Mouse (Mus musculus) heart, postnatal 14 days (tissue): ENCODE measurements around the gene Slc6a9. TPM values are rescaled to one million over a fixed set of nuclear protein-coding genes. Genes with fewer than 3 reads are reported as not detected.

Experiments
- DNase-seq, 2 experiments: peaks; one replicate each; pipeline ENCODE4 v3.0.0; 2021 to 2022
- intact Hi-C: fragments of 180-260 bp; cut with DNase I; formaldehyde crosslinking; loops from one replicate; pipeline ENCODE4 v1.15.1; 2025
- total RNA-seq, 2 experiments: library from RNA; stranded (reverse); gene quantifications; 2 replicates each; pipeline ENCODE4 v1.2.3; 2021

Slc6a9 gene
- total RNA-seq, 2 experiments from 2014 or later, result 2.6 to 4.1 TPM

DNA sequence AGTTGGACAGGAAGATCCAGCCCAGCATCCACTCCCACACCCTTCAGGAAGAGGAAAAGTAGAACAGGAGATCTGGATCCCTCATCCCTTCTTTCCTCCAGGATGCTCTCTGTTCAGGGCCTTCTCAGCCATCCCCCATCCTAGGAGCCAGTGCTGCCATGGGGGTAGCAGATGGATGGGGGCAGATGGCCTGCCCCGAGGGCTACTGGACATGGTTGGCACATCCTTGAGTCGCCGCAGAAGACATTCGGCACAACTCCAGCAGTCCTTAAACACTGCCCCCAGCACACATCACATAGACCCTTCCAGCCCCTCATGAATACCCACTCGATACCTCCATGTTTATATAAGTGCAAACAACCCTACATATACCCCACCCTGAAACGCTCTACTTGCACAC is 61.7 kb downstream of the Slc6a9 start:
- DNase-seq, result no peak
- intact Hi-C loops, result no loop called here

DNA sequence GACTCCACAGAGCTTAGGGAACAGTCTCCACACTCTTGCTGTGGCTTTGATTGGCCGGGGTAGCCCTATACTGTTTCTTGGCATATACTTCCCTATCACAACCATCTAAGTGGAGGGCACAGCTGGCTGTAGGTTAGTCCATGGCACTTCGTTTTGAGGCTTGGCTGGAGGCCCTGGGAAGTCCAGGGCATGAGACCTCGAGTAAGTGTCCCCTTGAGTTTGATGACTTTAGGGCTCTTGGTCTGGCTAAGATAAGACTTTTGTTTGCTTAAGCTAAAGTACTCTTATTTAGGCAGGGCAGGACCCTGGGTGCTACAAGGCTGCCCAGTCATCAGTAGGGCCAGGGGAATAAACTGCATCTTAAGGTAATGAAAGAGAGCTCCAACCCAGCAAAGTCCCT is 63.8 kb downstream of the Slc6a9 start:
- DNase-seq, result no peak
- intact Hi-C loops, result no loop called here

DNA sequence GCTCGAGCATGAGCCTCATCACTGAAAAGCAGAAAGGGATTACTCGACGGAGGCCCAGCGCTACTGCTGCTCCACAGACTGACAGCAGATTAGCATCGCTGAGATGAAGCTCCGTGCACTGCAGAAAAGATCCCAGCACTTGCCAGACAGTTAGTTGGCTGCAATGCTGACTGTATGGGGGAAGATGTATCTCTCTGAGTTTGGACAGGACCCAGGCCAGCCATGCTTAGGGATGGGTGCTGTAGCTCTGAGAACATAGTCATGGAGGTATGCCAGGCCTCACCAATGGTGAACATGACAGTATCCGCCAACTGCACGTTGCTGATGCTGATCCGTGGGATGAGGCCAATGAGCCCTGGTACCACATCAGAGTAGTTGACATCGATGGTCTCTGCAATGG is 69.8 kb downstream of the Slc6a9 start:
- DNase-seq, result no peak
- intact Hi-C loops, result no loop called here

DNA sequence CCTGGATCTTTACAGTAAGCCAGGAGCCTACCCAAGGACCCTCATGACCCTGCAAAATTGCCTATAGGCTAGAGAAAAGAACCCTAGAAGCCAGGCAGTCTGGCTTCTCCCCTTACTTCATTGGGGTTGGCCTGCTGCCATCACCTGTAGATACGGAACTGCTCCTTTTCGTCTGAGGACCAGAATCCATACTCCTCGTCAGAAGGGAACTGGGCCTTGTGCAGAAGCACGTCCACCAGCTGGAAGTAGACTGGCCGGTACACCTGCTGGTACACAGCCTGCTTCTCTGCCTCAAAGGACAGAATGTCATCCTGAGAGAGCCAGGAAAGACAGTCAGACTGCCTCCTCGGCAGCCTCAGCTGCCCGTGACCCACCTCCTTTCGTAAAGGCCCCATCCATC is 70.5 kb downstream of the Slc6a9 start:
- intact Hi-C loops, result no loop called here
- no peak for DNase-seq

DNA sequence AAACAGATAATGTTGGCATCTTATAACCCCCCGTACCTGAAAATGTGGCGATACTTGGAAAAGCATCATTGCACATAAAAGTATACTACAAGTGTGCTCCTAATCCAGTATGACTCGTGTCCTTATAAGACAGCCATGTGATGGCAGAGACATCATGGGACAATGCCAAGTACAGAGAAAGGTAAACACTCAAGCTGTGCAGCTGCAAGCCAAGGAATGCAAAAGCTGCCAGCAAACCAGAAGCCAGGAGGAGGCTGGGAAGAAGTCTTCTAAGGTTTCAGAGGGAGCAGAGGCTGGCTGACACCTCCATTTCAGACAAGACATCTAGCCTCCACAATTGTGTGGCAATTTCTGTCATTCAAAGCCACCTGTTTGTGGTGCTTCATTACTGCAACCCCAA is 71.9 kb downstream of the Slc6a9 start:
- no peak for DNase-seq
- intact Hi-C loops, result no loop called here

DNA sequence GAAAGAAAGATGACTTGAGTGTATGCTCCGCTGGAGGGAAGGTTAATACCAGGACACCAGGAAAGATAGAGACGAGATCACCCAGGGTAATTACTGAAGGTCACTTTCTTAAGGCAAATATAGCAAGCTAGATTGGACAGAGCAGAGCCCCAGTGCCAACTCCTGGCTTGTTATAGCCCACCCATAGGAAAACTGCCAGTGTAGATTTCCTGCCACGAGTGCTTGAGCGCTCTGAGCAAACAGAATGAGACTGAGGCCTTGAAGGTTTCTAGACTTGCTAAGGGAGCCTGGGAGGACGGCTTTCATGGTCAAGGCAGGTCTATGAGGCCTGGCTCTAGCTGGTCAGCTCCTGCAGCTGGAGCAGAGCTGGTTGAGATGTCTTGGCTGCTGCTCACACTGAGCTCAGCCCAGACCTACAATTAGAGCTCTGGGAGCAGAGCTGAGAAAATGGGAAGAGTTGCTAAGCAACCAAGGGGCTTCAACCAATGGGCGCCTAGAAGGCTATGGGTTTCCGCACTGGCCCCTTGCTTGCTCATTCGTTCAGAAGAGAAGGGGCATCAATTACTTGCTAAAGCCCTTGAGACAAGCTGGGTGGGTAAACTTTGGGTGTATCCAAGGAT is 74.6 kb downstream of the Slc6a9 start:
- no peak for DNase-seq
- intact Hi-C loops, result no loop called here

DNA sequence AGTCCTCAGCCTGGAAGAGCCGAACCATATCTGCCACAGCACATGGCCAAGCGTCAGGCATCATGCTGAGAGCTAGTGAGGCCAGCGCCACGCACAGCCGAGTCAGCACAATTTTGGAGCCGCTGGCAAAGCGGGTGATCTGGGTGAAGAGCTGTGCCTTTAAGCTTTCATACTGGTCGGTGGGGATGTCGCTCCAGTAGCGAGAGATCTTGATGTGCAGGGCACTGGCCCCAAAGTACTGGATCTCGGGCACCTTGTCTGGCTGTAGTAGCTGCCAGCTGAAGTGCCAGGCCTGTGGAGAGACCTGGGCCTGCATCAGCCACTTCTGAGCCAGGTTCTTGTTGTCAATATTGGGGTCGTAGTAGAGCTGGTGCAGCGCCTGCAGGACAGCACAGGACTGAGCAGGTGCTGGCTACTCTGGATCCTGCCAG is 77.8 kb downstream of the Slc6a9 start:
- DNase-seq, result no peak
- intact Hi-C loops, result no loop called here

DNA sequence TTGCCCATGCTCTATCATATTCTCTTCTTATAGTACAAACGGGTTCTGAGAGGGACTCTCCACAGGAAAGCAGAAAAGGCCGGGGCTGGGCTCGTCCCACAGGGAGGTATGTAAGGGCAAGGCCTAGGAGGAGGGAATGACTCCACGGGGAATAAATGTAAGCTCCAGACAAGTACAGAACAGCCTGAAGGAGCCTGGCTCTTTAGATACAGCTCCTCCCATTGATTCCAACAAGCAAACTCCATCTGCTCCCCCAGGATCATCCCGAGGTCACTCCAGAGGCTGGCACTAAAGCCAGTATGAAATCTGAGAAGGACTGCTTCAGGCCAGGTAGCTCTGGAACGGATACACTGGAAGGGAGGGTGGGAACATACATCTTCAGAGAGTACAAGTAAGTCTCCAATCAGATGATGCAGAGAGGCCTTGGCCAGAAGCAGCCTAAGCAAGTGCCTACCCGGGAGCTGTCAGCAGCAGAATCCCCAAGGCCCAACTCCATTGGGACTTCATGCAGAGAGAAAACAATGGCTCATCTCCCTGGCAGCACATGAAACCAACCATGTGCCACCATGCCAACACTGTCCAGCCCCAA is 78.5 kb downstream of the Slc6a9 start:
- no peak for DNase-seq
- intact Hi-C loops, result no loop called here

DNA sequence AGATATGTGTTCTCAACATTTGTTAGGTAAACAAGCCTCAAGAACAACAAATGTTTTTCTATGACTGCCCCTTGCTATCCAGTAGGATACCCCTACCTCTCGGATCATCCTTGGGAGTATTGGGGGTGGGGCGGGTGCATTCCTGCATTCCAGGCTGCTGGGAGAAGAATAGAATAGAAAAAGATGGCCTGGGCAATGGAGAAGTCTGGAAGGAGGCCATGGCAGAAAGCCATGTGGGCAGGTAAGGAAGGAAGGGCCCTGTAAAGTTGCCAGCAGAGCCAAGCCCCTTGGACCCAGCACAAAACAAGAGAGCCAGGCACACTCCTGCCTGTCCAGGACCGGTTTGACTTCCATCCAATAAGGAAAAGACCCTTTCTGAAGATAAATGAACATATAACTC is 79.1 kb downstream of the Slc6a9 start:
- intact Hi-C loops, result no loop called here
- peak; percentile 30 to 51 for DNase-seq

DNA sequence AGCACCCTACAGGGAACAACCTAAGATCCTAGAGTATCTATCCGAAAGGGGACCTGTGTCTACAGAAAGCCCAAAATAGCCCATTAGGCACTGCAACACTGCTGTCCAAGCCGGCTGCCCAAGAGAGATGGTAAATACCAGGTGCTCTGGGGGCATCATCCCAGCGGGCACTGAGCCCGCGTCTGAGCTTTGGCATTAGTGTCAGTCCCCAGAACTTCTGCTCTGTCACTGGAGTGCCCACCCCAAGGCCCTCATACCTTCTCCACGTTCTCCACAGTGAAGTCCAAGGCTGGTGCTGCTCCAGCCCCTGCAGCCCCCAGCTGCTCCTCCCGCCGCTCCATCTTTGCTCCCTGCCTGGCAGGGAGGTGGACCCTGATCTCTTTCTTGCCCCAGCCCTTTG is 79.7 kb downstream of the Slc6a9 start:
- intact Hi-C loops, result loop anchor here (2.0 kb wide), 1 partner anchor 21 kb away; the partner anchor contains the start of gene Dph2
- DNase-seq, result peak in 1 of 2 experiments; percentile 29

DNA sequence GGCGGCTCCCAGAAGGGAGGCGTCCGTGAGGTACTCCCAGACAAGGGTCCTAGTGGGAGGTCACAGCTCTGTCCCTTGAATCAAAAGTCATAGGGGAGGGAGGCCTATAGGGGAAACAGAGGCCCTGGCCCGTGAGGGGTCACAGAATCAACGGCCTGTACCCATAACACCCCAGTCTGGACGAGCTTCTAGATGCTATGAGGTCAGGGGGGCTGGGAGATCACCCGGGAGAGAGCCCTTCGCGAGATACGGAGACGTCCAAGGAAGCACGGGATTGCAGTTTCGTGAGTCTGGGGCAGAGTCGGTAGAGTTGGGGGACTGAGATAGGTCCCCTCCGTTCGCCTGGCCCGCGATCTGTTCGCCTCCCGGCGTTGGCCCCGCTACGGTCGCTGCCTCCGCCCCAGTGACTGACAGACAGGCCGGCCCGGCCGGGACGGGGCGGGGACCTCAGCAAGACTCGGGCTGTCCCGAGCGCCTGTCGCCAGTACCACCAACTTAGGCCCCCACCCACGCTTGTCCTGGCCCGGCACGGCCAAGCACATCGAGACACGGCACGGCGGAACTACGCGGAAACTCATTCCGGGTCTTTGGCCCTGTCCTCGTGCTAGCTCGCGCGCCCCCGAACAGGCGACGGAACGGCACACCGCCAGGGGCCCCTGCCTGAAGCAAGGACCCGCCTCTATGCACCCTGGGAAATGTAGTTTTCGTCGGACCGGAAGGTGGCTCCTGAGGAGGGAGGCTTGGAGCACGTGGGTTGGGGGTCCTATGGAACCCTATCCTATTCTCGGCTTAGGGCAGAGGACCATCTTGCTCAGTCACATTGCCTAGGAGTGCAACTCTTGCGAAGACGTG is 80.5 kb downstream of the Slc6a9 start, which contains the start of gene Ipo13:
Gene Ipo13, minus strand, starts transcription at position 409 of the 852 bp plus-strand sequence.
- intact Hi-C loops, result loop anchor here (2.0 kb wide), 1 partner anchor 22 kb away; the partner anchor contains the start of gene Dph2

DNA sequence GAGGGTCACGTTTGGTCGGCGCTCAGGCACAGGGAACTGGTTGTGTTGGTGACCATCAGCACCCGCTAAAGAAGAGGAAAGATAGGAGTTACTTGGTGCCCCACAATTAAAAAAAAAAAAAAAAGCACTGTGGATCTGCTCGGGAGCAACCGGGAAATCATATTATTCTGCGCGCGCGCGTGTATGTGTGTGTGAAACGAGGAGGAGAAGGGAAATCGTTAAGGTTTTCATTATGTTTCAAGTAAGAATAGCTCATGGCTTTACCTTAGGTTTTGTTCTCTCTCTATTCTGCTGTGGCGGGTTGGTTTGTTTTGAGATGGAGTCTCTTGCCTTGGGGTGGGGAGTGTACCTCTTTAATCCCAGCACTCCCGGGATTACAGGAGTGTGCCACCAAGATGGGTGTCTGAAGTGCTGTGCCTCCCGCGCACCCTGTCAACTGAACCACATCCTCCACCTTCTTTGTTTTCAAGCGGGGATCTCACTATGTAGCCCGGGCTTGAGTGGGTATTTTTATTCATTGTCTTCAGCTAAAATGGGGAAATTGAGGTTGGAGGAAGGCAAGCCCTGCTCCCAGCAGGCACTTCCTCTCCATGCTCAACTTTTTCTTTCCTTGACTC is 81.3 kb downstream of the Slc6a9 start:
- intact Hi-C loops, result loop anchor here (2.0 kb wide), 1 partner anchor 23 kb away; the partner anchor contains the start of gene Dph2

More for the DNA sequence above, 80.5 kb downstream of the Slc6a9 start, which contains the start of gene Ipo13:
- peak; percentile 92 to 94 for DNase-seq

DNA sequence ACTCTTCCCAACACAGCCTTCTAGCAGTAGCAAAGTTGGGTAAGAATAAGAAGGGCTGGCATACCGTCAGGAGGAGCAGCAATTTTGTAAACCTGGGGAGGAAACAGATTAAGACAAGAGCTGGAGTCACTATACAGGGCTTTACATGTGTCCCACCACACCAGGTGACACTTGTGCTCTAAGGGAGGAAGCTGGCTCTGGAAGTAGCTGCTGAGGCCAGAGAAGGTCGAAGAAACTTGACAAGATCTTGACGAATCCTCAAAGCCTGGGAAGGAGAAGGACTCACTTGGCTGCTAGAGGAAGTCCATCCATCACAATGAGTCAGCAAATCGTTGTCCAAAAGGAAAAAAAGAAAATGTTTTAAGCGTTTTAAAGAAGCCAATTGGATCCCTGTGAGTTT is 82.1 kb downstream of the Slc6a9 start:
- no peak for DNase-seq
- intact Hi-C loops, result no loop called here

More for the DNA sequence above, 81.3 kb downstream of the Slc6a9 start:
- DNase-seq, result no peak

DNA sequence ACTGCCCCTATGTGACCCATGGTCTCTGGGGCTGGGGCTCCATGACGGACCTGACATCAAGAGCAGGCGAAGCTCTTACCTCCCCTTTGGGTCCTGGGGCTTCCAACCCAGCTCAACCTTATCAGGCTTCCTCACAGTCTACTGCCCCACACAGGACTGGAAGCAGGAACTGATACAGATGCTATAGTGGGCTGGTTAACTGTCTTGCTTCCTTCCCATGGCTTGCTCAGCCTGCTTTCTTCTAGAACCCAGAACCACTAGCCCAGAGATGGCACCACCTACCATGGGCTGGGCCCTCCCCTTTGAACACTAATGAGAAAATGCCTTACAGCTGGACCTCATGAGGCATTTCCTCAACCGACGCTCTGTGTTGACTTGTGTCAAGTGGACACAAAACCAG is 83.1 kb downstream of the Slc6a9 start:
- intact Hi-C loops, result no loop called here
- no peak for DNase-seq

DNA sequence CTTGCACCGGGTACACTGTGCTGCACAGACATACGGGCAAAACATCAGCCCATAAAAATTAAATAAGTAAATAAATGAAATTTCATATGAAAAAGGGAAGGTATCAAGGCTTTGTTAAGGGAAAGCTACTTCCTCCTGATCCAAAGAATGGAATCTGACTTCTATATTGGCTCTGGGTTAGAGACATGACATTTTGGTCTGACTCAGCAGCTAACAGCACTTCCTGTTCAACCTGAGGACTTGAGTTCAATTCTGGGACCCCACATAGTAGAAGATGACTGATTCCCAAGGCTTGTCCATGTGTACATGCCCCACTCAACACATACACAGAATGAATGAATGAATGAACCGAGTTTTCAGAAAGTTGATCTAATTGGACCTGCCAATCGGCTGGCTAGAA is 83.5 kb downstream of the Slc6a9 start:
- no peak for DNase-seq
- intact Hi-C loops, result no loop called here

DNA sequence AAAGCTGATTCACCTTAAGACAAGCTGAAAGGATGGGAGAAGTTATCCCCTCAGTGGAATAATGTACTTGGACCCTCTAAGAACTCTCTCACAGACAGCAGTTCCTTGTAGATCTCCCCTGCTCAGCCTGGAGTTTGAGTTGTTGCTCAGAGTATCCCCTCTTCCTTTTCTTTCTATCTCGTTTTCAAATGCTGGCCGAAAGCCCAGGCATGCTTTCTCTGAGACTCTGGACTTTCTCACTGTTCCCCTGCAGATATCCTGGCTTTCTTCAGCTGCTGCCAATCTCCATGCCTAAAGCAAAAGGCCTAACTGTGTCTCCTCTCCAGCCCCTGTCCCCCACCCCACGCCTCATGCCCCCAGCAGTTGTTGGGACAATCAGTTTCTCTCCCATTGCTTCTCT is 84.0 kb downstream of the Slc6a9 start:
- peak in 1 of 2 experiments; percentile 44 for DNase-seq
- intact Hi-C loops, result no loop called here

DNA sequence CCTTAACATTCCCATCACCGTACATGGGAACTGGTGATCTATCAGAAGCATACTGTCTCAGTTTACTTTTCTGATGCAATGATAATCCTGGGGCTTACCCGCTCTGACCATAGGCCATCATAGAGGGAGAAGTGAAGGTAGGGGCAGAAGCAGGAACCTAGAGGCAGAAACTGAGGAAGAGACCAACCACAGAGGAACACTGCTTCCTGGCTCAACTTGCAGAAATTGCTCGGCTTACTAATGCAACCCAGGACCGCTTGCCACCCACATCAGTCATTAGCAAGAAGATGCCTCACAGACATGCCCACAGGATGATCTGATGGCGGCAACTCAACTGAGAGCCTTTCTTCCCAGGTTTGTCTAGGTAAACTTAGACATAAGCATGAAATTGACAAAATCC is 84.5 kb downstream of the Slc6a9 start:
- intact Hi-C loops, result no loop called here
- DNase-seq, result no peak

DNA sequence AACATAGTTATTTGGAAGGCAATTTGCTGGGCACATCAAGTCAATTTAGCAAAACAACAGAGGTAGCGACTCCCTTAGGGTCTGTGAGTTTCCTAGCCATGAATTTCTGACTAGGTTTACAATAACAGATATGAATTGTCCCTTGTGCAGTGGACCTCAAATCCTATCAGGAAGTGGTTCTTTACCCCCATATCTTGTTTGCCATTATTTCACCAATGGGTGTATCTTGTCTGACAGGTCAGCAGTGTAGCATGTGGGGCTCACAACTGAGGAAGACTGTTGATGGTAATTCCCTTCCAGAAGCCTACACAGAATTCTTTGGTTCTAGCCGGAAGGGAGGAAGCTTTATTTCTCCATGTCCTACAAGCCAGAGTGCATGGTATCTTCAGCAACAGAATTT is 87.1 kb downstream of the Slc6a9 start:
- DNase-seq, result no peak
- intact Hi-C loops, result no loop called here

DNA sequence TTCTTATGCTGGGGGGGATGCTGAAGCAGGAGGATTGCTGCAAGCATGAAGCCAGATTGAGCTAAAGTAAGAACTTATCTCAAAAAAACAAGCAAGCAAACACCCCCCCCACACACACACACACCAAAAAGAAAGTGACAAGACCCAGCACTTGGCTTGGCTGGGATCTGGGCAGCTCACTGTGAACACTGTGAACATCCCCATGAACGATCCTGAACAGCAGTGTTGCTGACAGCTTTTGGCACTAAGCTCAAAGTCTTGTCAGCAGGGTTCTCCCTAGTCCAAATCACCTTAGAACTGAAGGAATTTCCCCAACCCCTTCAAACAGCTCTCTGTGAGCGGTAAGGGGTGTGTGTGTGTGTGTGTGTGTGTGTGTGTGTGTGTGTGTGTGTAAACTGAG is 89.1 kb downstream of the Slc6a9 start:
- intact Hi-C loops, result no loop called here
- DNase-seq, result no peak
